Mouse (Mus musculus) MN1 (cell line): ENCODE results near the gene Olfr539.
"Not testable (repeated sequence)": the region's sequence is repeated elsewhere in the genome, so short reads cannot be mapped to it uniquely, and the experiment has no call there.

ENCODE experiments used
- DNase-seq: peaks from one replicate; pipeline ENCODE4 v3.0.0-alpha.2; 2016; ENCODE audit warnings: low spot score

Gene Olfr539

DNA sequence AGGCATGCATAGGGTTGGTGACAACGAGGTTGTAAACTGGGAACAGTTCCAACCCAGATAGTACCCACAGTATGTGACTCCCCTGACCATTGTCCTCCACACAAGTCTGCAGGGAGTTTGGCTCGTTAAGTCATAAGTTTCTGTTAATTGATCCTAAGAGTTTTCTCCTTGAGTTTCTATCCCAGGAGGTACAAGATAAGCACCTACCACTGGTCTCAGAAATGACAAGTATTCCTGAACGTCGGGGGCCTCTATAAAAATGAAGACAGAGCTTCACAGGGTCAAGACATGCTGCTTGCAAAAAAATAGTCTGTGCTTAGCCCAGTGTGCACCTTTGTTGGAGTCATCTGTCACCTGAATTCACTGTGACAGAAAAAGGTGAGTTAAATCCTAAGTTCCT lies at the start of gene Olfr539:
Gene Olfr539 (plus strand): TSS at position 301 of the 400 bp plus-strand sequence.
- DNase-seq = no peak

DNA sequence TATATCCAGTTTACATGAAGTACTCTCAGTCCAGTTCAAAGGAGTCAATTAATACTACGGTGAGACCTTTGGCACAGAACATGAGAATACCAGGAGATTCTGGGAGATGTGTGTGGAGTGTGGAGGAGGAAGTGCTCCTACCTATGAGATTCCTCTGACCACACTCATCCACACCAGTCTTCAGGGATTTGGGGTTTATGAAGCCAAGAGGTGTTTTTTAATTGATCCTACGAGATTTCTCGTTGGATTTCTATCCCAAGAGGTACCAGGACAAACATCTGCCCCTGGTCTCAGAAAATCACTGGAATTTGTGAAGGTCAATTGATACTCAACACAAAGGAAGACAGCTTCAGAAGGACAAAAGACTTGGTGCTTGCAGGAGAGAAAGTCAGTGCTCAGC lies 31.1 kb upstream of the Olfr539 start, which contains the start of gene Olfr61:
Gene Olfr61 (plus strand): TSS at position 301 of the 400 bp plus-strand sequence.
- DNase-seq = not testable (repeated sequence)

DNA sequence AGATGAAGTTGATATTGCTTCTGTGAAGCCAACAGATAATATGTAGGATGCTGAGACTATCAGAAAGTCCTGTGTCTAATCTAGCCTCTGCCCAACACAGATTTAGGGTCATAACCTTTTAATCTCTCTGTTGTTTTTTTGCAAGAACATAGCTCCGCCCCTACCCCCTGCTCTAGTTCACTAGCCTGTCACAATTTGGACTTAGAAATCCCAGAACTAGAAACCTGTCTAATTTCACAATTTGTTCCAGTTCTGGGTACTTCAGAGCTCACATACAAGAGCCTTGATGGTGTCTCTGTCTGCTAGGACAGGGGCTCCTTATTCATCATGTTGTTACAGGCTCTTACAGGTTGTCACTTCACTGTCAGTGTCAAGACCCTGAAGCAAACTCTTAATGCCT lies 29.2 kb upstream of the Olfr539 start:
- DNase-seq = no peak

DNA sequence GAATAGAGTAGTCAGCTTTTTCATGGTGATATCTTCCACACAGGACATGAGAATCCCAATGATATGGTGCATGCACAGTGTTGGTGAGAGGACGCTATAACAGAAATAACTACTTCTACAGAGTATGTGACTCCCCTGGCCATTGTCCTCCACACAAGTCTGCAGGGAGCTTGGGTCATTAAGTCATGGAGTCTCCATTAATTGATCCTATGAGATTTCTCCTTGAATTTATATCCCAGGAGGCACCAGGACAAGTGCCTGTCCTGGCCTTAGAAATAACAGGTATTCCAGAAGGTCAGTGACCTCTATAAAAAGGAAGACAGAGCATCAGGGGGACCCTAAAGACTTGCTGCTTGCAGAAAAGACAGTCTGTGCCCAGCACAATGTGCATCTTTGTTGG lies 13.6 kb upstream of the Olfr539 start, which contains the start of gene Olfr53:
Gene Olfr53 (plus strand): TSS at position 301 of the 400 bp plus-strand sequence.
- no peak for DNase-seq

DNA sequence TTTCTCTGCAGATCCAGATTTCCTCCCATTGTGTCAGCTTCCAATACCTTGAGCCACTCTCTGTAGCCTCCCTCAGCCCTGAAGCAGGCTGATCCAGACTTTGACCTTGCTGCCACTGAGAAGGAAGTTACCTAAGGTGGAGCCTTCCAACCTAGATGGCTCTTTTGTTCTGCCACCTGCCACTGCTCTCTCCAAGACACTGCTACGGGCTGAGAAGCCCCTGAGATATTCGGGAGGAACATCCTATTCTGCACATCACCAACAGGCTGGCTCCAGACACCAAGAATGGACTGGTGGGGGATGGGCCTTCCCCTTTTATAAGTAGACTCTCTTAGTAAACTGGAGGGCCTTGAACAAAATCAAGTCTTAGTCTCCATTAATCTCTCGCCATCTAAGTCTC lies 11.0 kb downstream of the Olfr539 start:
- DNase-seq = not testable (repeated sequence)

DNA sequence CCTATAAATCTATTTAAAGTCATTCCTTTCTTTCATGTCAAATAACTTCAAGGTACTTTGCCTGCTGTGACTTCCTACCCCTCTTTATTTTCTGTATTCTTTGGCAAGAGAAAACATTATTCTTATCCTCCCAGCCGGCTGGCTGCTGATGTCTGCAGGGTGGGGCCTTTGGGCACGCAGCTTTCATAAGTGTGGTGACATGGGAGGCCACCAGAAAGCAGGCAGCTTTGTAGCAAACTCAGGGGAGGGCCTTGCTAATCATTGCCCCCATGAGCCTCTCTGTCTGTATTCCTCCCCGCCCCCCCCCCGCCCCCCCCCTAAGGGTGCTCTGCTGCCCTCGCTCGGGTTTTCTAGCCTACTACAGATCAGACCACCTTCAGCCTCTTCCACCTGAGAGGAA lies 16.1 kb downstream of the Olfr539 start:
- no peak for DNase-seq

DNA sequence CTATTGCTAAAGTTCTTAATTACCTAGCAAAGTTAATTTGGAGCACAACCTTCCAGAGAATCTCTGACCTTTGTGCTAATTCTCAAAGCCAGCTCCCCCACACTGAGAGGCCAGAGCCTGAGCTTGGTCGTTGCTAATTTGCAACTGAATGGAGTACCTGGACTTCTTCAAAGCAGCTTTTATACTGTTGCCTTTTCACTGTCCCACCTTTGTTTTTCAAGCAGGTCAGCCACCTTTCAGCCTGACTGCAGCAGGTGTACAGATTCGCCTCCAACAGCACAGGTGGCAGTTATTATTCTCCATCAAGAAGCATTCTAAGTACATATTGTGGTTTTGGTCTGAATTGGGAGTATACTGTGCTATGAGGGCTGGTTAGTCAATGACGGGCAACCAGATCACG lies 19.9 kb downstream of the Olfr539 start:
- DNase-seq = not testable (repeated sequence)

DNA sequence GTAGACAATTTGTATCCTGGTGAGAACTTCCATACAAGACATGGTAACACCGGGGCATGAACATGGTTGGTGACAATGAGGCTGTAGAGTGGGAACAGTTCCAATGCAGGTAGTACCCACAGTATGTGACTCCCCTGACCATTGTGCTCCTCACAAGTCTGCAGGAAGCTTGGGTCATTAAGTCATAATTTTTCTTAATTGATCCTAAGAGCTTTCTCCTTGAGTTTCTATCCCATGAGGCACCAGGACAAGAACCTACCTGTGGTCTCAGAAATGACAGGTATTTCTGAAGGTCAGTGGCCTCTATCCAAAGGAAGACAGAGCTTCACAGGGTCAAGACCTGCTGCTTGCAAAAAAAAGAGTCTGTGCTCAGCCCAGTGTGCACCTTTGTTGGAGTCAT lies 21.9 kb downstream of the Olfr539 start, which contains the start of gene Olfr45:
Gene Olfr45 (plus strand): TSS at position 301 of the 400 bp plus-strand sequence.
- DNase-seq = no peak

DNA sequence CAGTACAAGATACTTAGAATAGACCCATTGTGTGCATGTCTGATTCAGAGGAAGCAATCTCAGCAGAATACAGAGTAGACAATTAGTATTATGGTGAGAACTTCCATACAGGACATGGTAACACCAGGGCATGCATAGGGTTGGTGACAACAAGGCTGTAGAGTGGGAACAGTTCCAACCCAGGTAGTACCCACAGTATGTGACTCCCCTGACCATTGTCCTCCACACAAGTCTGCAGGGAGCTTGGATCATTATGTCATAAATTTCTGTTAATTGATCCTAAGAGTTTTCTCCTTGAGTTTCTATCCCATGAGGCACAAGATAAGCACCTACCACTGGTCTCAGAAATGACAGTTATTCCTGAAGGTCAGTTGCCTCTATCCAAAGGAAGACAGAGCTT lies 37.2 kb downstream of the Olfr539 start, which contains the start of gene Olfr541:
Gene Olfr541 (plus strand): TSS at position 301 of the 400 bp plus-strand sequence.
- DNase-seq = no peak

DNA sequence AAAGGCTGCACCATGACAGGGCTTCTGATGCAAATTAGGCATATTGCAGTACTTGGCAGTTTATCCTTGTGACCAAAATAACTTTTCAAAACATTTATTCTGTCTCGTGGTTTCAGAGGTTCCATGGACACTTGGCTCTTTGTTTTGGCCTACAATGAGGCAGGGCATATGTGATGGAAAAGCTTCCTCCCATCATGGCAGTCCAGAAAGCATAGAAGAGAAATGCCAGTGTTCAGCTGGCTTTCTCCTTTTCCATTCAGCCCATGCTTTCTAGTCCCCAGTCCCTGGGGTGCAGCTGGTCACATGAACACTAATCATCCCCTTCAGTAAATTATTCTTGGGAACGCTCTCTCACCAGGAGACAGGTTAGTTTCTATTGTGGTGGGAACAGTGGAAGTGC lies 46.6 kb downstream of the Olfr539 start:
- DNase-seq = no peak

DNA sequence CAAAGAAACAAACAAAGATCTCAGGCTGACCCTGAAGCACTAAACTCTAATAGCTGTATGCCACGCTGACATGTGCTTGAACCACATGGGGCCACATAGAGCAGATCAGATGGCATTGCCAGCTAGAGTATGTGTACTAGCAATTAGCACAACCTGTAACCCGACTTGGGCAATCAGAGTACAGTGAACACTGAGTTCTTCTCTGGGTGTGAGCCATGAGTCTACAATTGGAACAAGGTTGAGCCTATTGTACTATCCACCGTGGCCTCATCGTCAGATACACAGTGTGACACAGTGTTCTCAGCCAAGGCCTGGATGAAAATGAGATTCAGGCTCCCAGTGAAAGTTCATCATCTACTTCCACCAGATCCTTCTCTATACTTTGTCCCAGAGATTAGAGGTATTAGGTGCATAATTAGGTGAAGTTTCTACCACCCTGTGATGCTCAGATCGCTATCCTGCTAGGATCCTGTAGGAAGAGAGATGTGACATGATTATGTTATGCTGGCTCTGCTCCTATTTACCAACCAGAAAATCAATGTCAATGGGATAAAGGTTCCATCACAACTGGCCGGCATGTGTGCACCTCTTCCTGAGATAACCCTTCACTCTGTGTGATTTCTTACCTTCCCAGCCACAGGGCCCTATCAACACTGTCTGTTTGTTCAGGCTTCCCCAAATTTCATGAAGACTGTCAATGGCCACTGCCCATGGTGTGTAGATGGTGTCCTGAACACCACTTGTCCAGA lies 48.0 kb downstream of the Olfr539 start:
- no peak for DNase-seq

DNA sequence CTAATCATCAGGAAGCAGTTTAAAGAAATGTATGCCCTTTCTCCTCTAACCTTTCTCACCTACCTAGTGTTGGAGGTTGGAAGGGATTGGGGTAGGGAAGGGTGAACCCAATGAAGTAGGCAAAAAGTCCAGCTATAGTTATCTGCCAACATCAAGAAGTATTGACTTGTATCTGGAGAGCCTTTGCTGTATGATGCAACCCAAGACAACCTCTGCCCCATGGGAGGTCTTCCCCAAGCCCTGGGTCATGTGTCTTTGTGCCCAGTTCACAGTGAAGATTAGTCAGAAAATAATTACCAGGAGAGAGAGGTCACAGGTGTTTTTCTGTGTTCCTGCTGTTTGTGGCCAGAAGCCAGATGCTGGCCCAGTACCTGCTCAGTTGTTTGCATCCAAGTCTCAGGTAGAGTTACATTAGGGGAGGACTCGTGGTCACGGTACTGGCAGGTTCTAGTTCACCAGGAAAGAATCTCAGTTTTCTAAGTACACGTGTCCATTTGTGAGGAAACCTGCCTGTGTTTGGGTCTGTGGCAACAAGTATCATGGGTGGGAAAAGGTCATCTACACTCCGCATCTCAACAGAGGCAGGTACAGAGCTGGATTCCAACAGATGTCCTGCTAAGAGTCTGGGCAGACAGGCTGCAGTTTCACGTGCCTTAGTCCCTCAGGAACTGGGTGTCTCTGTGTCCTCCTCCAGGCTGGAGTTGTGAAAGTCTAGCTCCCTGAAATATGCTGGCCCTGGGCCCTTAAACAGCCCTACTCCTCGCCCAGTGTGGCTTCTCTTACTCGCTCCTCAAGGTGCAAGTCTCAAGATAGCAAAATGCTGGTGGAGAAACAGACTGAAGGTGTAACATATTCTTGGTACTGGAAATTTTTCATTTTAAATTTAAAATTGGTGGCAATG lies 57.7 kb downstream of the Olfr539 start:
- DNase-seq = no peak

DNA sequence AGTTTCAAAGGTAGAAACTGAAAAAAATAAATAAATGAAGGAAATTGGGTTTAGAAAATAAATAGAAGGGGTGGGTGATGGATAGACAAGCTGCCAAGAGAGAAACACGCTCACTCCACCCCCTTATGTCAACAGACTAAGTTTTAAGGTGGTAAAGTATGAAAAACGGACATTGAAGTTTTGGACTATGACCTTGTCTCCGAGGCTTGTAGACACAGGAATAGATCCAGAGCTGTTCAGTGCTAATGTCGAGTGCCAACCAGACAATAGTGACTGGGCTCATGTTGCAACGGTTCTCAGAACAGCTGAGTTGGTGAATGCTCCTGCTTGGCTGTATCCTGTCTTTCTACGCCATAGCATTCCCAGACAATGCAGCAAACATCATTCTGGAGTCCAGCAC lies 61.4 kb downstream of the Olfr539 start:
- no peak for DNase-seq

DNA sequence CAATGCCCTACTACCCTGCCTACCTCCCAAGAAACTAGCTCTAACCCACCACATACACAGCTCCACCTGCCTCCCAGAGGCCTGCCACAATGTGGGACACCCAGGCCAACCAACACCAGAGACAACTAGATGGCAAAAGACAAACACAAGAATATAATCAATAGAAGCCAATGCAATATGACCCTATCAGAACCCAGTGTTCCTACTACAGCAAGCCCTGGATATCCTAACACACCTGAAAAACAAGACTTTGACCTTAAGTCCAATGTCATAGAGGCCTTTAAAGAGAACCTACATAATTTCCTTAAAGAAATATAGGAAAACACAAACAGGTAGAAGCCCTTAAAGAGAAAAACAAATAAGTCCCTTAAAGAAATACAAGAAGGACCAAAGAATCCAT lies 65.8 kb downstream of the Olfr539 start:
- no peak for DNase-seq
